Mouse (Mus musculus): Measurements from ENCODE around the gene Gsk3b. TPM values are rescaled to one million over a fixed set of nuclear protein-coding genes. Genes with fewer than 3 reads are reported as not detected.
A peak's percentile ranks its signal among the peaks of the same experiment; 100 is the strongest.
"Not testable (repeated sequence)": the region's sequence is repeated elsewhere in the genome, so short reads cannot be mapped to it uniquely, and the experiment has no call there.

Gene Gsk3b
- polyA plus RNA-seq, 1 experiment from 2014 or later, result 130 TPM

- H3K36me3 ChIP-seq (ENCODE audit: control insufficient read depth, insufficient read depth, low read length); H3K4me3 ChIP-seq (ENCODE audit: low read depth, low read length); H3K9ac ChIP-seq (ENCODE audit: low read length); H3K9me3 ChIP-seq (replicated peaks; ENCODE audit: control insufficient read depth, low read length); H3K4me1 ChIP-seq (ENCODE audit: control insufficient read depth, insufficient read depth, low read length); H3K27ac ChIP-seq (ENCODE audit: low read depth, low read length); ATAC-seq; H3K27me3 ChIP-seq (replicated peaks; ENCODE audit: control insufficient read depth, insufficient read depth, low read length); DNase-seq (ENCODE audit: low spot score); H3K4me2 ChIP-seq (ENCODE audit: low read length): not testable (repeated sequence)
- 93% methylated on average over 9 of the region's 9 CpGs for WGBS
Observed at GRCm38 (mm10) chr16:38117909-38118308, 29.1 kb downstream of the Gsk3b start.

GRCm38 (mm10) chr16:38118723-38119122, 29.9 kb downstream of the Gsk3b start:
- no peak for ATAC-seq
- no peaks in the 10 kb centered on the region for H3K9me3 ChIP-seq (replicated peaks; ENCODE audit: control insufficient read depth, low read length)
- 86% methylated on average over 1 of the region's 1 CpGs for WGBS

GRCm38 (mm10) chr16:38119286-38119685, 30.5 kb downstream of the Gsk3b start:
- Histone ChIP-seq H3K4me3 (ENCODE audit: low read depth, low read length) (no peak overlapping the region), H3K4me2 (ENCODE audit: low read length) (no peak overlapping the region), H3K4me1 (ENCODE audit: control insufficient read depth, insufficient read depth, low read length) (peaks cover 2% of the 10 kb centered on the region; the same call in 1 of the 2 replicates), H3K27ac (ENCODE audit: low read depth, low read length) (no peak overlapping the region), H3K27me3 (replicated peaks; ENCODE audit: control insufficient read depth, insufficient read depth, low read length) (no peaks in the 10 kb centered on the region), H3K9me3 (replicated peaks; ENCODE audit: control insufficient read depth, low read length) (no peaks in the 10 kb centered on the region), H3K36me3 (ENCODE audit: control insufficient read depth, insufficient read depth, low read length) (no peaks in the 10 kb centered on the region), H3K9ac (ENCODE audit: low read length) (no peak overlapping the region)
- no peak for DNase-seq (ENCODE audit: low spot score)
- no peak for ATAC-seq
- WGBS, result 84% methylated on average over 5 of the region's 5 CpGs

More at GRCm38 (mm10) chr16:38118723-38119122, 29.9 kb downstream of the Gsk3b start:
- no peak overlapping the region for H3K9ac ChIP-seq (ENCODE audit: low read length)
- no peak overlapping the region for H3K27ac ChIP-seq (ENCODE audit: low read depth, low read length)
- no peak for DNase-seq (ENCODE audit: low spot score)
- peaks cover 2% of the 10 kb centered on the region; the same call in 1 of the 2 replicates for H3K4me1 ChIP-seq (ENCODE audit: control insufficient read depth, insufficient read depth, low read length)
- H3K4me3 ChIP-seq (ENCODE audit: low read depth, low read length), result no peak overlapping the region
- H3K4me2 ChIP-seq (ENCODE audit: low read length), result no peak overlapping the region
- no peaks in the 10 kb centered on the region for H3K36me3 ChIP-seq (ENCODE audit: control insufficient read depth, insufficient read depth, low read length)
- H3K27me3 ChIP-seq (replicated peaks; ENCODE audit: control insufficient read depth, insufficient read depth, low read length), result no peaks in the 10 kb centered on the region

GRCm38 (mm10) chr16:38129171-38129570, 40.4 kb downstream of the Gsk3b start:
- DNase-seq (ENCODE audit: low spot score) (no peak), ATAC-seq (no peak)
- Histone ChIP-seq H3K9ac (ENCODE audit: low read length) (no peak overlapping the region), H3K4me2 (ENCODE audit: low read length) (no peak overlapping the region), H3K27me3 (replicated peaks; ENCODE audit: control insufficient read depth, insufficient read depth, low read length) (no peaks in the 10 kb centered on the region), H3K4me3 (ENCODE audit: low read depth, low read length) (no peak overlapping the region), H3K27ac (ENCODE audit: low read depth, low read length) (no peak overlapping the region), H3K36me3 (ENCODE audit: control insufficient read depth, insufficient read depth, low read length) (no peaks in the 10 kb centered on the region), H3K4me1 (ENCODE audit: control insufficient read depth, insufficient read depth, low read length) (peaks cover 25% of the 10 kb centered on the region), H3K9me3 (replicated peaks; ENCODE audit: control insufficient read depth, low read length) (no peaks in the 10 kb centered on the region)
- 80% methylated on average over 5 of the region's 5 CpGs for WGBS

- Histone ChIP-seq H3K36me3 (ENCODE audit: control insufficient read depth, insufficient read depth, low read length) (no peaks in the 10 kb centered on the region), H3K27me3 (replicated peaks; ENCODE audit: control insufficient read depth, insufficient read depth, low read length) (no peaks in the 10 kb centered on the region), H3K4me1 (ENCODE audit: control insufficient read depth, insufficient read depth, low read length) (peaks cover 25% of the 10 kb centered on the region), H3K9me3 (replicated peaks; ENCODE audit: control insufficient read depth, low read length) (no peaks in the 10 kb centered on the region), H3K4me2 (ENCODE audit: low read length) (no peak overlapping the region), H3K27ac (ENCODE audit: low read depth, low read length) (no peak overlapping the region), H3K9ac (ENCODE audit: low read length) (no peak overlapping the region), H3K4me3 (ENCODE audit: low read depth, low read length) (no peak overlapping the region)
- ATAC-seq (no peak), DNase-seq (ENCODE audit: low spot score) (no peak)
- WGBS, result 78% methylated on average over 3 of the region's 3 CpGs
Observed at GRCm38 (mm10) chr16:38131041-38131440, 42.2 kb downstream of the Gsk3b start.

GRCm38 (mm10) chr16:38131756-38132155, 43.0 kb downstream of the Gsk3b start:
- no peak overlapping the region for H3K9ac ChIP-seq (ENCODE audit: low read length)
- no peak overlapping the region for H3K4me2 ChIP-seq (ENCODE audit: low read length)
- 48% methylated on average over 9 of the region's 9 CpGs for WGBS
- ATAC-seq (0 out of 2 replicates have a peak, but pooled peaks have one; percentile 19), DNase-seq (ENCODE audit: low spot score) (peak; percentile 10)
- no peak overlapping the region for H3K4me3 ChIP-seq (ENCODE audit: low read depth, low read length)
- H3K4me1 ChIP-seq (ENCODE audit: control insufficient read depth, insufficient read depth, low read length), result peaks cover 25% of the 10 kb centered on the region
- no peaks in the 10 kb centered on the region for H3K9me3 ChIP-seq (replicated peaks; ENCODE audit: control insufficient read depth, low read length)
- H3K27ac ChIP-seq (ENCODE audit: low read depth, low read length), result no peak overlapping the region
- no peaks in the 10 kb centered on the region for H3K27me3 ChIP-seq (replicated peaks; ENCODE audit: control insufficient read depth, insufficient read depth, low read length)
- H3K36me3 ChIP-seq (ENCODE audit: control insufficient read depth, insufficient read depth, low read length), result no peaks in the 10 kb centered on the region

GRCm38 (mm10) chr16:38132210-38132609, 43.4 kb downstream of the Gsk3b start:
- Histone ChIP-seq H3K27ac (ENCODE audit: low read depth, low read length) (no peak overlapping the region), H3K9me3 (replicated peaks; ENCODE audit: control insufficient read depth, low read length) (no peaks in the 10 kb centered on the region), H3K27me3 (replicated peaks; ENCODE audit: control insufficient read depth, insufficient read depth, low read length) (no peaks in the 10 kb centered on the region), H3K4me1 (ENCODE audit: control insufficient read depth, insufficient read depth, low read length) (peaks cover 25% of the 10 kb centered on the region), H3K4me2 (ENCODE audit: low read length) (no peak overlapping the region), H3K9ac (ENCODE audit: low read length) (no peak overlapping the region), H3K4me3 (ENCODE audit: low read depth, low read length) (no peak overlapping the region), H3K36me3 (ENCODE audit: control insufficient read depth, insufficient read depth, low read length) (no peaks in the 10 kb centered on the region)
- DNase-seq (ENCODE audit: low spot score) (no peak), ATAC-seq (no peak)
- 60% methylated on average over 7 of the region's 7 CpGs for WGBS

- no peaks in the 10 kb centered on the region for H3K36me3 ChIP-seq (ENCODE audit: control insufficient read depth, insufficient read depth, low read length)
- H3K4me1 ChIP-seq (ENCODE audit: control insufficient read depth, insufficient read depth, low read length), result peaks cover 9% of the 10 kb centered on the region
- WGBS, result 35% methylated on average over 5 of the region's 5 CpGs
- H3K4me2 ChIP-seq (ENCODE audit: low read length), result no peak overlapping the region
- ATAC-seq (peak; percentile 52; the same call in 1 of the 2 replicates), DNase-seq (ENCODE audit: low spot score) (peak; percentile 51)
- no peak overlapping the region for H3K9ac ChIP-seq (ENCODE audit: low read length)
- H3K4me3 ChIP-seq (ENCODE audit: low read depth, low read length), result no peak overlapping the region
- no peaks in the 10 kb centered on the region for H3K9me3 ChIP-seq (replicated peaks; ENCODE audit: control insufficient read depth, low read length)
- no peaks in the 10 kb centered on the region for H3K27me3 ChIP-seq (replicated peaks; ENCODE audit: control insufficient read depth, insufficient read depth, low read length)
- H3K27ac ChIP-seq (ENCODE audit: low read depth, low read length), result no peak overlapping the region
Observed at GRCm38 (mm10) chr16:38137296-38137695, 48.5 kb downstream of the Gsk3b start.

- Histone ChIP-seq H3K36me3 (ENCODE audit: control insufficient read depth, insufficient read depth, low read length) (no peaks in the 10 kb centered on the region), H3K9ac (ENCODE audit: low read length) (no peak overlapping the region), H3K4me1 (ENCODE audit: control insufficient read depth, insufficient read depth, low read length) (no peaks in the 10 kb centered on the region), H3K27ac (ENCODE audit: low read depth, low read length) (no peak overlapping the region), H3K27me3 (replicated peaks; ENCODE audit: control insufficient read depth, insufficient read depth, low read length) (no peaks in the 10 kb centered on the region), H3K4me2 (ENCODE audit: low read length) (no peak overlapping the region), H3K9me3 (replicated peaks; ENCODE audit: control insufficient read depth, low read length) (no peaks in the 10 kb centered on the region), H3K4me3 (ENCODE audit: low read depth, low read length) (no peak overlapping the region)
- WGBS, result 97% methylated on average over 4 of the region's 4 CpGs
- DNase-seq (ENCODE audit: low spot score) (no peak), ATAC-seq (no peak)
Observed at GRCm38 (mm10) chr16:38144898-38145297, 56.1 kb downstream of the Gsk3b start.
